Mouse (Mus musculus) cortical plate, adult 2 months (tissue): ENCODE measurements around the gene Setx.

Source experiments
- CTCF ChIP-seq: fragments of 200-500 bp; IDR thresholded peaks from 2 replicates; pipeline ENCODE4 v1.5.1; 2011; ENCODE audit warnings: mild to moderate bottlenecking, control low read depth, low read length; ENCODE audit not compliant: insufficient read depth; ENCODE audit errors: extremely low read depth
- POLR2A ChIP-seq: fragments of 200-500 bp; IDR thresholded peaks from 2 replicates; pipeline ENCODE4 v1.6.1; 2011; ENCODE audit warnings: mild to moderate bottlenecking, low read length, control low read depth; ENCODE audit not compliant: insufficient read depth; ENCODE audit errors: extremely low read depth

DNA sequence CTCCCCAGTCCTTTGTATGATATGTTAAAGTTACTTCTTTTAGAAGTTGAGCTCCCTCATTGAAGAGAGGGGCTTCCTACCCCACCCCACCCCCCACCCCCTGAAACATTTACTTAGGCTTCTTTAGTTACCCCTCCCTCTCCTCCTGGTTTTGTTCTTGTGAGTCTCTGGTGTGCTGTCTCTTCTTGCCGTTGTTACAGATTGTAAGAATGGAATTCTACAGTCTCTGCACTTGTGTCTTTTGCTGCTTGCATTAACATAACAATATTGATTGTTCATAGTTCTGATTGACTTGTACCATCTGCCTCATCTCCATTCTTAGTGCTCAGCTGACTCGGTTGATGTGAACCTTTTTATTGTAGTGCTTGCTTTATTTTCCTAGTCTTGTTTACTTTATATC lies 28.0 kb downstream of the Setx start:
- no peak for TF ChIP-seq POLR2A
- no peak for TF ChIP-seq CTCF
